Mouse (Mus musculus) heart, postnatal 0 days (tissue): Measurements from ENCODE around the gene Idua. TPM values are rescaled to one million over a fixed set of nuclear protein-coding genes. Genes with fewer than 3 reads are reported as not detected.
A peak's percentile ranks its signal among the peaks of the same experiment; 100 is the strongest.

Experiments
- ATAC-seq: fragments of 200-750 bp; cut with Nextera tagmentation; 2 replicates; pipeline ENCODE4 v1.8.0; 2017; ENCODE audit warnings: low read depth, moderate number of reproducible peaks, moderate library complexity; ENCODE audit not compliant: insufficient read depth
- DNase-seq: peaks from one replicate; pipeline ENCODE4 v3.0.0-alpha.2; 2016; ENCODE audit warnings: low spot score
- H3K27ac ChIP-seq: fragments of 300-500 bp; sonication (generic); 2 replicates; pipeline ENCODE4 v1.5.1; 2014; ENCODE audit warnings: low read depth, mild to moderate bottlenecking
- H3K27me3 ChIP-seq: fragments of 300-500 bp; sonication (generic); 2 replicates; pipeline ENCODE4 v1.6.1; 2014; ENCODE audit warnings: low read length, mixed read lengths; ENCODE audit not compliant: control insufficient read depth, insufficient read depth
- H3K36me3 ChIP-seq: fragments of 300-500 bp; sonication (generic); replicated peaks from 2 replicates; pipeline ENCODE4 v1.6.1; 2014; ENCODE audit warnings: low read length, mixed read lengths; ENCODE audit not compliant: control insufficient read depth, insufficient read depth
- H3K4me1 ChIP-seq: fragments of 300-500 bp; sonication (generic); 2 replicates; pipeline ENCODE4 v1.6.1; 2014; ENCODE audit warnings: antibody characterized with exemption; ENCODE audit not compliant: control insufficient read depth, insufficient read depth
- H3K4me2 ChIP-seq: fragments of 300-500 bp; sonication (generic); 2 replicates; pipeline ENCODE4 v1.6.1; 2014; ENCODE audit warnings: low read depth, mild to moderate bottlenecking, low read length, moderate library complexity
- H3K4me3 ChIP-seq: fragments of 300-500 bp; sonication (generic); 2 replicates; pipeline ENCODE4 v1.5.1; 2014; ENCODE audit warnings: low read depth, low read length
- H3K9ac ChIP-seq: fragments of 300-500 bp; sonication (generic); replicated peaks from 2 replicates; pipeline ENCODE4 v1.6.1; 2014; ENCODE audit warnings: low read depth, low read length, mixed read lengths
- H3K9me3 ChIP-seq: fragments of 300-500 bp; sonication (generic); replicated peaks from 2 replicates; pipeline ENCODE4 v1.6.1; 2016; ENCODE audit warnings: low read length; ENCODE audit not compliant: control insufficient read depth
- CTCF ChIP-seq: IDR thresholded peaks from 2 replicates; pipeline ENCODE4 v1.5.1; 2016; ENCODE audit warnings: antibody characterized with exemption, control low read depth, low read depth
- EP300 ChIP-seq: IDR thresholded peaks from 2 replicates; pipeline ENCODE4 v1.6.1; 2016; ENCODE audit warnings: antibody characterized with exemption, low read depth
- WGBS: fragments of 180-500 bp; shearing (Covaris S2); extraction: QIAGEN DNeasy Blood & Tissue Kit; methylation state at CpG from one replicate; pipeline ENCODE4 v1.1.7; 2014; 5-methylcytosine and 5-hydroxymethylcytosine counted together
- polyA plus RNA-seq: library from polyadenylated mRNA; unstranded; fragments of >200 nt; fragmentation: Nextera tagmentation; extraction: Ambion mirVana; gene quantifications from 2 replicates; pipeline ENCODE4 v1.2.1, GENCODE M21; 2015
- total RNA-seq: library from RNA; depleted of rRNA; stranded (reverse); fragments of >200 nt; gene quantifications from 2 replicates; pipeline ENCODE4 v1.2.3, GENCODE M21; 2014; ENCODE audit warnings: low replicate concordance

Idua gene
- total and polyA plus RNA-seq, 2 experiments from 2014 or later = 9.6 to 25.6 TPM

GRCm38 (mm10) chr5:108655891-108656650 is 4.1 kb upstream of the Idua start:
- peaks cover 6% of the 10 kb centered on the region; the same call in 1 of the 2 replicates for H3K4me1 ChIP-seq
- H3K4me3 ChIP-seq = no peak overlapping the region
- no peaks in the 10 kb centered on the region for H3K27me3 ChIP-seq
- ATAC-seq = no peak
- WGBS = 88% methylated on average over 15 of the region's 15 CpGs
- no peak for DNase-seq
- TF ChIP-seq CTCF (no peak), EP300 (no peak)
- no peak overlapping the region for H3K4me2 ChIP-seq
- H3K9ac ChIP-seq = no peak overlapping the region
- H3K36me3 ChIP-seq = peaks cover 56% of the 10 kb centered on the region
- H3K9me3 ChIP-seq = no peaks in the 10 kb centered on the region
- H3K27ac ChIP-seq = no peak overlapping the region

GRCm38 (mm10) chr5:108657406-108657805 is 2.7 kb upstream of the Idua start:
- H3K4me1 ChIP-seq = peaks cover 6% of the 10 kb centered on the region; the same call in 1 of the 2 replicates
- TF ChIP-seq EP300 (no peak), CTCF (no peak)
- H3K27ac ChIP-seq = no peak overlapping the region
- H3K36me3 ChIP-seq = peaks cover 54% of the 10 kb centered on the region
- H3K27me3 ChIP-seq = no peaks in the 10 kb centered on the region
- no peak overlapping the region for H3K9ac ChIP-seq
- no peaks in the 10 kb centered on the region for H3K9me3 ChIP-seq
- DNase-seq = no peak
- no peak overlapping the region for H3K4me2 ChIP-seq
- WGBS = 81% methylated on average over 5 of the region's 5 CpGs
- no peak for ATAC-seq
- H3K4me3 ChIP-seq = no peak overlapping the region

GRCm38 (mm10) chr5:108658611-108659010 is 1.5 kb upstream of the Idua start:
- H3K4me1 ChIP-seq = peaks cover 6% of the 10 kb centered on the region; the same call in 1 of the 2 replicates
- 100% methylated on average over 1 of the region's 1 CpGs for WGBS
- H3K4me3 ChIP-seq = no peak overlapping the region
- H3K4me2 ChIP-seq = no peak overlapping the region
- 0 out of 2 replicates have a peak, but pooled peaks cover 3% of the 10 kb centered on the region for H3K27me3 ChIP-seq
- TF ChIP-seq EP300 = no peak
- TF ChIP-seq CTCF = no peak
- ATAC-seq (no peak), DNase-seq (no peak)
- H3K9me3 ChIP-seq = no peaks in the 10 kb centered on the region
- H3K9ac ChIP-seq = no peak overlapping the region
- no peak overlapping the region for H3K27ac ChIP-seq
- peaks cover 42% of the 10 kb centered on the region for H3K36me3 ChIP-seq

GRCm38 (mm10) chr5:108660632-108661268 is 619 bp downstream of the Idua start:
- TF ChIP-seq CTCF (no peak), EP300 (no peak)
- Histone ChIP-seq H3K9me3 (no peaks in the 10 kb centered on the region), H3K4me3 (peak overlapping the region; percentile 84), H3K27ac (peak overlapping the region; percentile 10), H3K36me3 (peaks cover 21% of the 10 kb centered on the region; the same call in 1 of the 2 replicates), H3K9ac (peak overlapping the region; percentile 84), H3K27me3 (0 out of 2 replicates have a peak, but pooled peaks cover 5% of the 10 kb centered on the region), H3K4me2 (peak overlapping the region; percentile 91), H3K4me1 (peaks cover 6% of the 10 kb centered on the region; the same call in 1 of the 2 replicates)
- peak; percentile 89 for DNase-seq
- 11% methylated on average over 36 of the region's 36 CpGs for WGBS
- peak; percentile 100 for ATAC-seq

- Histone ChIP-seq H3K27me3 (0 out of 2 replicates have a peak, but pooled peaks cover 5% of the 10 kb centered on the region), H3K9me3 (no peaks in the 10 kb centered on the region), H3K4me1 (peaks cover 6% of the 10 kb centered on the region; the same call in 1 of the 2 replicates), H3K27ac (no peak overlapping the region), H3K36me3 (0 out of 2 replicates have a peak, but pooled peaks cover 4% of the 10 kb centered on the region), H3K9ac (no peak overlapping the region), H3K4me3 (no peak overlapping the region), H3K4me2 (no peak overlapping the region)
- ATAC-seq (no peak), DNase-seq (no peak)
- WGBS = 77% methylated on average over 4 of the region's 4 CpGs
- TF ChIP-seq EP300 (no peak), CTCF (no peak)
Measured at GRCm38 (mm10) chr5:108662772-108663171, 2.6 kb downstream of the Idua start.
